16 mouse cellular contexts compared by ENCODE assay signal in genomic region chr9:10658086-10658485, GRCm38 (mm10).
"Had no signal": no experiment of that assay in that cellular context is flagged by ENCODE, and none has a peak within 500 bp of the region (broad histone marks: within the 10 kb centered on the region; RNA-seq: fewer than 3 reads in every experiment).

No protein-coding gene starts in this region.

- H3K9me3 ChIP-seq: neural tube, embryonic 13.5 days; neural tube, embryonic 15.5 days; stomach, embryonic 15.5 days had no signal

- H3K4me3 ChIP-seq: neural tube, embryonic 13.5 days; neural tube, embryonic 15.5 days; stomach, embryonic 15.5 days had no signal

- H3K4me1 ChIP-seq: neural tube, embryonic 15.5 days; stomach, embryonic 15.5 days had no signal

- H3K4me2 ChIP-seq: neural tube, embryonic 13.5 days; neural tube, embryonic 15.5 days; stomach, embryonic 15.5 days had no signal

- H3K36me3 ChIP-seq: neural tube, embryonic 13.5 days; neural tube, embryonic 15.5 days; stomach, embryonic 15.5 days had no signal

- H3K9ac ChIP-seq: neural tube, embryonic 13.5 days; neural tube, embryonic 15.5 days; stomach, embryonic 15.5 days had no signal

- H3K27ac ChIP-seq: neural tube, embryonic 13.5 days; neural tube, embryonic 15.5 days; stomach, embryonic 15.5 days; stomach, postnatal 0 days had no signal

- H3K27me3 ChIP-seq: neural tube, embryonic 13.5 days; neural tube, embryonic 15.5 days; stomach, embryonic 15.5 days had no signal

- DNase-seq: retina, postnatal 1 day; right cerebral cortex, adult 18-20 months; right cerebral cortex, postnatal 14 days; right cerebral cortex, postnatal 25 days; right cerebral cortex, postnatal 4 days; spleen, adult 18-20 months; thymus, adult 18-20 months; thymus, adult 2 months; thymus, postnatal 14 days; thymus, postnatal 25 days; thymus, postnatal 36 days; thymus, postnatal 4 days had no signal
